Mouse (Mus musculus) 416B (cell line): ENCODE results near the gene Spryd3.
"Not testable (repeated sequence)": the region's sequence is repeated elsewhere in the genome, so short reads cannot be mapped to it uniquely, and the experiment has no call there.

Experiments
- DNase-seq: peaks from one replicate; pipeline ENCODE4 v3.0.0; 2011; ENCODE audit warnings: low read depth

Spryd3 gene

DNA sequence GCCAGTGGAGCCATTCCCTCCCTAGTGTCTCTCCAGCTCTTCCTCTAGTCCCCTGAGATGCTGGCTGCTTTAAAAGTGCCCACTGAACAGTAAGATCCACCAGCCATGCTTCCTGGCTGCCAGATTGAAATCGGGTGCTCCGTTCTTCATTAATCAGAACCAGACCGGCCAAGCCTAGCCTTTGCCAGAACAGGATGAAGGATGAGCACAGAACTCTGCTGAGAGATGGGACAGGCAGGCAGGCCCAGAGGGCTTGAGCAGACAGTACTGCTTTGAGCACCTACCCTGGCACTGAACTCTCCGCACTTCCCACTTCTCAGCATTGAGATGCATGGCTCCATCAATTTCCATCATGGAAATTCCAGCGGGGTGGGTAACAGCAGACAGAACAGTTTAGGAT, 36.8 kb downstream of the Spryd3 start:
- DNase-seq: no peak

DNA sequence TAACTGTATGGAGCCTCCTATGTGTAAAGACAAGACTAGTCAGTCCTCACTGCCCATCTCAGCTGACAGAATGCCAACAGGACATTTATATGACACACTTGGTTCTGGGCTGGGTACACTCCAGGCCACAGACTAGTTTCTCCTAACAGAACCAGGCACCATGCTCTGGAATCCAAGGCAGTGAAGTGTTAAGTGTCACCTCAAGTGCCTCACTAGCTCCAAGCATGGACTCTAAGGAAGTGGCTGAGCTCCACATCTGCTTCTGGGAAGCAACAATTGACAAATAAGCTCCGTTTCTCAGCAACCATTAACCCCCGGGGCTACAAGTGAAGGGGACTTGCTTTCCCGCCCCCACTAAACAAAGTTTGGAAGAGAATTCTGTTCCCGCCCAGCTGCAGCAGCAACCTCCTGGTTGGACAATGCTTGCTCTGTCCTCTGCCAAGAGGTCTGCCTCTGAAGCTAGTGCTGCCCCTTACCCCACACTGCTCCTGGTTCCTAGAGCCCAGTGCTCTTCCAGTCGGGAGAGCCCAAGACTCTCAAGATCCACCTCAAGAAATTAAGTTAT, 38.0 kb downstream of the Spryd3 start:
- no peak for DNase-seq

DNA sequence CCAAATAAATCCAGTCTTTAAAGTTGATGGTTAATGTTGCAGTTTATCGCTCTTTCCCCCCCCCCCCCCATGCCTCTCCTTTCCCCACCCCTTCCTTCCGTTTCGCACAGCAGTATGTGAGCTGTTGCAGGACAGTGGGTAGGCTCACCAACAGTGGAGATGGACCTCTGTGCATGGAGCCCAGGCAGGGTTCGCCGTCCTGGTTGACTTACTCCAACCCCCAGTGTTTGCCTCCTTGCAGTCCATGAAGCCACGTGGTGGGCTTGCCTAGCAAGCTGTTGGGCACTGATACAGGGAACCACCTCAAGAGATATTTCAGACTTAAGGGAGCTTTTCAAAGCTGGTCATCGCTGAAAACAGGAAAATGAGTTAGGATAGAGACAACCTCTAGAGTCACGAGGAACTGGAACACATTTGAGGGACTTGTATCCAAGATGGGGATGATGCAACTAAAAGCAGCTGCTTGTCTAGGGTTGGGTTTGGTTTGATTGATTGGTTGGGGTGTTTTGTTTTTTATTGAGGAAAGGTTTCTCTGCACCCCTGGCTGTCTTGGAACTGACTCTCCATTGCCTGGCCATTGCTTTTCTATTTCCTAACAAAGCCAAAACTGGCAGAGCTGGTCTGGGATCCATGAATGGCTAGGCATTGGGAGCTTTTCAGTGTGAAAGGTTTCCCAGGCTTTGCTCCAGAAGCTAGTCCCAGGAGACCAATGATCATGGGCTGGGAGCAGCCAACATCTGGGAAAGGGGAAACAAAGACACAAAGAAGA, 38.7 kb downstream of the Spryd3 start:
- no peak for DNase-seq

DNA sequence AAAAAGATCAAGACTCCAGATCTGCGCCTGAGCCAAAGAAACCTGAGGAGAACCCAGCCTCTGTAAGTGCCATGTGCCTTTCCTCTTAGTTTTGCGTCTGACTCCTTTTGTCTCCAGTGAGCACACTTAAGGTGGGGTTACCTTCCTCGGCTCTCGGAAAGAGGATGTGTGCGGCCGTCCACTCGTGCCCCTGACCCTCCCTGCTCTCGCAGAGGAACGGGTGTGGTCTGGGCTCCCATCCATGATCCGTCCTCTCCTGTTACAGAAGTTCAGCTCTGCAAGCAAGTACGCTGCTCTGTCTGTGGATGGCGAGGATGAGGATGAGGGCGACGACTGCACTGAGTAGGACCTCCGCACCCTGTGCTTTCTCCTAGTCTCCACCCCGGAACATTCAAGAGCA, 41.0 kb downstream of the Spryd3 start:
- no peak for DNase-seq

GRCm38 (mm10) chr15:102094157-102094556, 41.9 kb downstream of the Spryd3 start:
- DNase-seq: no peak

- no peak for DNase-seq
Measured at GRCm38 (mm10) chr15:102092222-102092621, 43.8 kb downstream of the Spryd3 start.

DNA sequence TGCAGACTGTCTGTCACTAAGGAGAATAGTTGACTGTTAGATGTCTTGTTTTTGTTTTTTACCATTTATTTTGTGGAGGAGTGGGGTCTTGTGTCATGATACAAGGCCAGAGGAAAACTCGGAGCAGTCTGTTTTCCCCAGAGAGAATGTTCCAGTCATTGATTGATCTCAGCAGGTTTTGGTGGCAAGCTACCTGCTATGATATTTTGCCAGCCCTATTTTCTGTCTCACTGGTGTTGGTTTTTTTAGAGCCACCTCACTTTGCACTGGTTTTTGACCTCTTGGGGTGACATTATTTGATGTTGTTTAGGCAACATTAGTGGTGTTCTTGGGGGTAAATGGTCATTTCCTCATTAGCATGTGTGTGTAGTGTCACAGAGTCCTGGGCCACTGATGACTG, 44.3 kb downstream of the Spryd3 start:
- no peak for DNase-seq

DNA sequence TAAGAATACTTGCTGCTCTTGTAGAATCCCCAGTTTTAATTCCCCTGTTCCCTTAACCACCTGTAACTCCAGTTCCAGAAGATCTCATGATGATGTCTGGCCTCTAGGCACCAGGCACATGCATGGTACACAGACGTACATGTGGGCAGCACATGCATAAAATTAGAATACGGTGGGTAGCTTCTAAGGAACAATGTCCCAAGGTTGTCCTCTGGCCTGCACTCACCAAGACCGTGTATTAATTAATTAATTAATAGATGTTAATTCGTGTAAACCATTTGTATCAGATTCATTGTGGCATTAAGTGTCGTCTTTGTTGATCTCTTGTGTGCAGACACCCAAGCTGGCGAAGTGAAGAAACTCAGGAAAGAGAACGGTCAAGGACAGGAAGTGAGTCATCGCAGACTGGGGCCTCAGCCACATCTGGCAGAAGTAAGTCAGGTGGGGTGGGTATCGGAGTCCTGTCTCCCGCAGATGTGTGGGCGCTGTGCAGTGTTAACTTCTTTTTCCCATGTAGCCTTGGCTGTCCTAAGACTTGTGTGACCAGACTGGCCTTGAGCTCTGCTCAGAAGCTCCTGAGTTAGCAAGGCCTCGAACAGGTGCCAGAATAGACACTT, 44.9 kb downstream of the Spryd3 start:
- DNase-seq: peak; percentile 95

DNA sequence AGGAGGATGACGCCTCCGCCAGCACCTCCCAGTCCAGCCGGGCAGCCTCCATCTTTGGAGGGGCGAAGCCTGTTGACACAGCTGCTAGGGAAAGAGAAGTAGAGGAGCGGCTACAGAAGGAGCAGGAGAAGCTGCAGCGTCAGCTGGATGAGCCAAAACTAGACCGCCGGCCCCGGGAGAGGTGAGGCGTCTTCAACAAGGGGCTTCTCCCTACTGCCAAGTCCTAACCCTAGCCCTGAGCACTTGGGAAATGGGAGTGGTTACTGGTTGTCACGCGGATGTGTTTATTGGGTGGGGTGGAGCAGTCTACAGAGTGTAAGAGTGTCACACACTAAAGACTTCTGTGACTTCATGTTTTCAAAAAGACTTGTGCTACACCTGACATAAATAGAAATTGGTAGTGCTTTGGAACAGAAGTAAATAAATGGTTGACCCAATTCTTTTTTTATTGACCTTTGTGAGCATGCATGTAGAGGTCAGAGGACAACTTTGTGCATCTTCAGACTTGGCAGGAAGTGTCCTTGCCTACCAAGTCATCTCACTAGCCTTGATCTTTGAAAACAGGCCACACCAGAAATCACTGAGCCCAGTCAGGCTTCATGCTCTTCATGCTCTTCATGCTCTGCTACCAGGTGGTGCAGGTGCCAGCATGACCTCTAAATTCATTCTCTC, 46.0 kb downstream of the Spryd3 start:
- no peak for DNase-seq

DNA sequence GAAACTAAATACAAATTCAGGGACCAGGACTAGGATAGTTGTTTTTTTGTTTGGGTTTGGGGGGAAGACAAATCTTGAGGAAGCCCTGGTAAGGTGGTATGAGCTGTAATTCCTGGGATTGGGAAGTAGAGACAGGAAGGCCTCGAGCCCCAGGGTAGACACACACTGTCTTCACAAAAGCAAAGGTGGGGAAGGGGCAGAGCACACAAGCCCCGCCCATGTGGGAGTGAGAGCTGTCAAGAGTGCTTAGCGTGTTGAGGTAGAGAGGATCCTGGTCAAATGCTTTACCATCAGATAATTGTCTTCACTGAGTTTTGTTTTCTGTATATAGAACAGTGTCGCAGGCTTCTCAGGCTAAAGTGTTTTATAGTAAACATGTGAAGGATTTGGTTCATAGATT, 53.0 kb downstream of the Spryd3 start:
- DNase-seq: no peak

DNA sequence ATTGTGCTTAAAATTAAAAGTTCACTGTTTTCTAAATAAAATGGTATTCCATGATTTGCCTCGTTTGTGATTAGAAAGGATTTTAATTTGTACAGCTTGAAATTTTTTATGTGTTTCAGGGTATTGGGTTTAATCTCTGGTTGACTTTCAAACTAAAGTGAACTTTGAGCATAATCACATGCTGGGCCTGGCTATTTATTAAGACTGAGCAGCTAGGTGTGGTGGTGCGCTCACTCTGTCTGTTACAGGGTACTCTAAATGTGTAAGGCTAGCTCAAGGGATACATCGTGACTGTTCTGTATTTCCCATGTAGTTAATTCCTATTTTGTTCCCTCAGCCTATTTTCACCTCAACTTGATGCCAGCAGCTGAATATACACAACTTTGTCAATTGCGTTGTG, 53.9 kb downstream of the Spryd3 start:
- DNase-seq: no peak

- DNase-seq: peak; percentile 36
Measured at GRCm38 (mm10) chr15:102080429-102080828, 55.6 kb downstream of the Spryd3 start.

GRCm38 (mm10) chr15:102079924-102080323, 56.1 kb downstream of the Spryd3 start:
- DNase-seq: not testable (repeated sequence)

- DNase-seq: no peak
Measured at GRCm38 (mm10) chr15:102079221-102079620, 56.8 kb downstream of the Spryd3 start.

GRCm38 (mm10) chr15:102077111-102077677, 58.8 kb downstream of the Spryd3 start:
- no peak for DNase-seq

GRCm38 (mm10) chr15:102074876-102075585, 61.0 kb downstream of the Spryd3 start:
- DNase-seq: no peak

DNA sequence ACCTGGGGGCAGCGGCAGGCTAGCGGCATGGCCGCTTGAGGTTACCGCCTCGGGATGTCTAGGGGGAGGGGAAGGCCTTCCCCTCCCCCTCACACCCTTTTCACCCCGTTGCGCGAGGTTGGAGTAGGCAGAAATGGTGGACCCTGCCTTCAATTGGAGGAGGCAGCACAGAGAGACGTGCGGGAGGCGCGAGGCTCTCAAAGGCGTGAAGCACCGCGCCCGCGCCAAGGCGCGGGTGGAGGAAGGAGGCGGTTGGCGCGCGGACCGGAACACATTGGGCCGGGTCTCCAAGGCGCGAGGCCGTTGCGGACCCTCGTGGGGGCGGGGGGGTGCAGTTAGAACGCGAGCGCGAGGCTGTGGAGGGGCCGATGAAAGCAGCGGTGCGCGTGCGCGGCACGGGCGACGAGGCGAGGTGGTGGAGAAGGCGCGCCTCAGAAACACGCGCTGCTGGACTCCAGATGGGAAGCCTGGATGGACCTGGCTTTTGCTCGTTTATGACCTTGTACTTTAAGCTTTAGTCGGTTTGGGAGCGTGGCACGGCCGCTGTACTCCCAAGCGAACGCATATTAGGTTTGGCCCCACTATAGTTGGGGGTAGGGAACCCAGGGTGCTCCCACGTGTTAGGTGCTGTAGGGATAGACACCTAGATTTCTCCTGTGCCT, 61.8 kb downstream of the Spryd3 start:
- peak; percentile 62 for DNase-seq

DNA sequence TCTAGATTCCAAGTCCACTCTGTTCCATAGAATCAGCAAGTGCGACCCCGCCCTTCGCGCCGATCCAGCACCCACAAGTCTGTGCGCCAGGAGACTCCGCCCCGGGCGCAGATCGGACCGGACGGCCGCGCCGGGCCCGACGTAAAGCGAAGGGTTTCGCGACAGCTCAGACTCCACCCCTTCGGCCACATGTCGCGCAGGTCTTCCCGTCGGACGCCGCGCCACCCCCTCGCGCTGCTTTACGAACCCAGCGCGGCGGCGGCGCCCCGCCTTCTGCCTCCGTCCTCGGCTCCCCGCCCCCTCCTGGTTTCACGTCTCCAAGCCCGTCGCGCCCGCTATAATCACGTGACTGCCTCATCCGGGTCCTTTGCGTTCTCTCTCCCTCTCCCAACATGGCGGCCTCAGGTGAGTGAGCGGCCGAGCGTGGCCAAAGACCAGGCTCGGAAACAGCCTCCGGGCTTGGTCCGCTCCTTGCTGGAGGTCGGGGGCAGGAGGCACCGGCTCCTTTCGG, 62.4 kb downstream of the Spryd3 start, which contains the start of gene Eif4b:
TSS of gene Eif4b (plus strand) at position 215 of the 511 bp plus-strand sequence.
- peak; percentile 99 for DNase-seq

GRCm38 (mm10) chr15:102072963-102073558, 63.0 kb downstream of the Spryd3 start:
- DNase-seq: no peak
